Mouse (Mus musculus): ENCODE data around the gene Trim65. TPM values are rescaled to one million over a fixed set of nuclear protein-coding genes. Genes with fewer than 3 reads are reported as not detected.

Trim65 gene
- total RNA-seq, 2 experiments from 2014 or later: 4.3 to 4.8 TPM

DNA sequence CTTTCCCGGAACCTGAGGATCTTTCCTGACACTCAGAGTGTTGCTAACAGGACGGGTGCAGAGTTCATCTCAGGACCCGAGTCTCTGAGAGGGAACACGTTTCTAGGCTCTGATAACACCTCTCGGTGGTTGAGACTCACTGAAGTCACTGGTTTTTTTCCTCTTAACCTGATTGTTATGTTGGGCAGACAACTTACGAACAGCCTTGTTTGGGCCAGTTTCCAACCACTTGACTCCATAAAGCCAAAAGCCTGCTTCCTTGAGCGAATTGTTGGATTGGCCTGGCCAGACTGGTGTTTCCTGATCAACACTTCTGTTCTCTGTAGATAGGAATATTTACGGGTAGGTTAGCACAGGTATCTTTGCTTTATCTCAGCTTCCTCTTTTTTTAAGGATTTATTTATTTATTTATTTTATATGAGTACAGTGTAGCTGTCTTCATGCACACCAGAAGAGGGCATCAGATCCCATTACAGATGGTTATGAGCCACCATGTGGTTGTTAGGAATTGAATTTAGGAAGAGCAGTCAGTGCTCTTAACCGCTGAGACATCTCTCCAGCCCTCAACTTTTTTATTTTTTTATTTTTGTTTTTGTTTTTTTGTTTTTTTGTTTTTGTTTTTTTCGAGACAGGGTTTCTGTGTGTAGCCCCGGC lies 42.1 kb downstream of the Trim65 start:
- DNase-seq: no peak

DNA sequence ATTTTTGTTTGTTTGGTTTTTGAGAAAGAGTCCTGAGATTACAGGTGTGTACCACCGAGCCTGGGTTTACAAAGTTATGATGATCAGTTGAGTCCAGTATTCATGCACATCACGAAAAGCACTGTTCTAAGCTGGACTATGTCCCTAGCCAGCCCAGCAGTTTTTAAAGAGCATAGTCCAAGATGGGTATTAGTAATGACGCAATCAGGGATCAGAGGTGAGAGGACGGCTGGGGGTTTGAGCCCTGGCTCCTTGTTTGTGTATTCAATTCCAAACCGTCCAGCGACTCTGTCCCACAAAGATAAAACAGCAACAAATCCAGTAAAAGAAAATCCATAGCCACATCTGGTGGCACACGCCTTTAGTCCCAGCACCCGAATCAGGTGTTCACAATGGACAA lies 42.7 kb downstream of the Trim65 start:
- no peak for DNase-seq

DNA sequence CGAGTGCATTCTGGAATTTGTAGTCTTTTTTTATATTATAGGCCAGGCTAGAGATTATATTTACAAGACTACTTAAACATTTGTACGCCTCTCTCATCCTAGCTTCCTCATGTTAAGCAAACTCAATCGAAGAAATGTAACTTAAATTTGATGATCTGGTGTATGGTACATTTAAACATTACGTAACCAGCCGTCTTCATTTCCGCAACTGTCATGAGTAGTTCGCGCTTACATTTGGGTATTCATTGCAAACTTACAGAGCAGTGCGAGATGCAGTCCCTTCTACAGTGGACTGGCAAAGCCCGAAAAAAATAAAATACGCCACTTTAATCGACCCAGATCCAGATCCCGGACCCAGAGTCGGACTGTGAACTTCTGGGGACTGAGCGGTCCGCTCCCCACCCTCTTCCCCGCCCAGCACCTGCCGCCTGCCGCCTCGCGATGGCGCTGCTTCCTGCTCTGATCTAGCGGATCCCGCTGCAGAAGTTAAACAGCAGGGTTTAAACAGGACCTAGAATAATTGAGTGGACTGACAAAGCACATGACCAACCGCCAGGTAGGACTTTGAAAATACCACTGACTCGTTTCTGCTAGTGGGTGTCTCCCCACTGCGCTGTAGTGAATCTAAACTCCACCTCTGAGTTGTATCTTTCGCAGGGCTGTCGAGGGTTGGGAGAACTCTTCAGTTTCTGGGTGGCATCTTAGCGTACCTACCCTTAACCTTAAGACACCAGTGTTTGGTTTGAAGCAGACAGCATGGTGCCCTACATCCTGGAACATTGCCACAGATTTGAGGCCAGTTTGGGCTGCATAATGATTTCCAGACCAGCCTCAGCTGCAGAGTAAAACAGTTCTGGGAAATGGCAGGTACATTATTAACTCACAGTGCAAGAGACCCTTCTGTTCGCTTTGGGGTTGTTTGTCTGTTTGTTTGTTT lies 43.5 kb downstream of the Trim65 start:
- DNase-seq: peak; percentile 94

DNA sequence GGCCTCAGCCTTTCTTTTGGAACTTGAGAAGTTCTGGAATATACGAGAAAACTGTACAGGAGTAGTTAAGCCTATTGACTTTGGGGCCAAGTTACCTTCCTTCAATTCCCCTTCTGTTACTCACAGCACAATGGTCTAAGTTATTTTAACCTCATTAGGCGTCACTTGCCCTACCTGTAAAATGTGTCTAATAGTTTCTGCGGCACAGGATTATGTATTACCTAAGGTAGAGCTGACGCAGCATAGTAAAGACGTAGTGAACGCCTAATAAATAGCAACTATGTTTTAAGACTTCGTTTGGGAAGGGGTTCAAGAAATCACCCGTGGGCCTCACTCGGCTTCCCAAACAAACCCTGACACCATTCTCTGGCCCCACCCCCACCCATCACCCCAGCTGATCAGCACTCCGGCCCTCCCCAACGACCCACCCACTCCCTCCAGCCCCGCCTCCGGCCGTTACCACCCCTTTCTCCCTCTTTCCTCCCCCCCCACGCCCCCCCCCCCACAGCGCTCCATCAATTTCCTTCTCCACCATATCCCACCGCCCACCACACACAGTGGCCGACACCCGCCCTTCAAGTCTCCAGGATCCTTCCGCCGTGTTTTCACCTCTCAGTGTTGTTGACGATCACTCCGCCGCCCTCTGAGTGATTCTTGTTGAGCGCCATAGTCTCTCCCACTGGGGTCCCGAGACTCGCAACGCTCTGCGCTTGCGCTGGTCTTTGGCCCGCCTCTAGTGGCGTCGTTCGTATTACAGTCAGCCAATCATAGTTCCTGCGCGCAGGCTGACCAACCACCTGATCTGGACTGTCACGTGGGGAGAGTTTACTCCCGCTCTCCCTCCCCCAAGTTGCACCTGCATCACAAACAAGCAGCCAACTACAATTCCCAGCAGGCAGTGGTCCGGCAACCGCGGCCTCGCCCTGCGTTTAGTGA lies 44.4 kb downstream of the Trim65 start, which contains the start of gene Wbp2:
TSS of gene Wbp2 (minus strand) at position 738 of the 936 bp plus-strand sequence.
- peak; percentile 98 for DNase-seq

DNA sequence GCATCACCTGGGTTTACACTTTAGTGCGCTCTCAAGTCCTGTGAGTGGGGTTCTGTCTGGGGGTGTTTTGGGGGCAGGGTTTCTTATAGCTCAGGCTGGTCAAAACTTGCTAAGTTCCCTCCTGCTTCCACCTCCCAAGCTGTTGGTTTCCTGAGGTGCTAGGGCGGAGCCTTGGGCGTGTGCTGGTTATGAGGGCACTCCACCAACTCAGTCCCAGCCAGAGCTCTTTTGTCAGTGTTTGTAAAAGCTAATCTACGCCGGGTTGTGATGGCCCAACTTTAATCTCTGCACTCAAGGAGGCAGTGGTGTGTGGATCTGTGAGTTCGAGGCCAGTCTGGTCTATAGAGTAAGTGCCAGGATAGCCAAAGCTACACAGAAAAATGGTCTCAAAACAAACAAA lies 46.8 kb downstream of the Trim65 start:
- no peak for DNase-seq

DNA sequence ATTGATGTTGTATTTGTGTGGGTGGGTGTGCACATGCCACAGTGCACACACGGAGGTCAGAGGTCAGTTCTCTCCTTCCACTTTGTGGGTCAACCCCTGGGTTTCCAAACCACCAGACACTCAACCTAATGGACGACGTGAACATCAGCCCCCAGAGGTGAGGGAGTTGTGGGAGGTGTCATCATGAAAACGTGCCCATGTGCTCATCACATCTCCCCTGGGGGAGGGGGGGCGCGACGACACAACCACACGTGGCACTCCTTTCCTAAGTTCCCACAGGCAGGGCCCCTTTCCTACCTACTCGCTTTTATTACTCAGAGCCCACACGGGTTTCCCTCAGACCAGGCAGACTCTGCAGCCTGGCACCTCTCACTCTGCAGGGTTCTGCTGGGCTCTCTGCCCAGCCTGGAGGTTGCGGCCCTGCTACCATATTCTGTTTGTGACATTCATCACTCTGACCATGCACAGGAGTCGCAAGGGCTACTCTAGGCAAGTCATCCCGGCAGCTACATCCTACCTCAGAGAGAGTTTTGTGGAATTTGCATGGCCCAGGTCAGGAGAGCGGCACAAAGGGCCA lies 47.7 kb downstream of the Trim65 start:
- no peak for DNase-seq

DNA sequence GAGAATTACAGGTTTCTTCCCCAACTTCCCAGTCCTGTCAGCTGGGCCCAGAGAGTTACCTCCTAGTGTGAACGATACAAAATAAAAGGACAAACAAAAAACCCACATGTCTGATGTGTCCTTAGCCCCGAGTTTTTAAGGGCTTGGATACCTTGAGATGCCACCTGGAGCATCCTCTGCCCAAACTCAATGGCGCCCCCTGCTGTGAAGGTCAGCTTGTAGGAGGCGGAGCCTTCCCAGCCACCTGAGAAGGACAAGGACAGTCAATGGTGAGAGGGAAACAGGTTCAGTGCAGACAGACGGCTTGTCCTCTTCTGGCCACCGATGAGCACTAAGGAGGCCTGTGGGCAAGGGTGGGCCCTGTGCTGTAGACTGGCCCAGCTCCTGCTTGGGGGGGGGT lies 49.8 kb downstream of the Trim65 start:
- peak; percentile 68 for DNase-seq

DNA sequence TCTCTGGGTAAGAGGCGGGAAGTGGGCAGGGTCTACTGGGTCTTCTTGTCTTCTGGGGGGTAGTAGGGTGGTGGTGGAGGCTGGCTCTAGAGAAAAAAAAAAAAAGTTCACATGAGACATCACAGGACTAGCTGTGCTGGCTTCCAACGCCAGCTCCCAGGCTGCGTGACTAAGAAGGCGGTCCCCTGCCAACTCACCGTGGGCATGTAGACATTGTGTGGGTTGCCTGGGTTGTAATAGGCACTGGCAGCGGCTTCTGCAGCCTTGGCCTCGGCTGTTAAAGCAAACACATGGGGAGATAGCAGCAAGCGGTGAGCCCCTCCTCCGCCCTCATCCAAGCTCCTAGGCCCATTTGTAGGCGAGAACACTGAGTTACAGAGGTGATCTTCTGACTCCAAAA lies 51.4 kb downstream of the Trim65 start:
- DNase-seq: no peak

DNA sequence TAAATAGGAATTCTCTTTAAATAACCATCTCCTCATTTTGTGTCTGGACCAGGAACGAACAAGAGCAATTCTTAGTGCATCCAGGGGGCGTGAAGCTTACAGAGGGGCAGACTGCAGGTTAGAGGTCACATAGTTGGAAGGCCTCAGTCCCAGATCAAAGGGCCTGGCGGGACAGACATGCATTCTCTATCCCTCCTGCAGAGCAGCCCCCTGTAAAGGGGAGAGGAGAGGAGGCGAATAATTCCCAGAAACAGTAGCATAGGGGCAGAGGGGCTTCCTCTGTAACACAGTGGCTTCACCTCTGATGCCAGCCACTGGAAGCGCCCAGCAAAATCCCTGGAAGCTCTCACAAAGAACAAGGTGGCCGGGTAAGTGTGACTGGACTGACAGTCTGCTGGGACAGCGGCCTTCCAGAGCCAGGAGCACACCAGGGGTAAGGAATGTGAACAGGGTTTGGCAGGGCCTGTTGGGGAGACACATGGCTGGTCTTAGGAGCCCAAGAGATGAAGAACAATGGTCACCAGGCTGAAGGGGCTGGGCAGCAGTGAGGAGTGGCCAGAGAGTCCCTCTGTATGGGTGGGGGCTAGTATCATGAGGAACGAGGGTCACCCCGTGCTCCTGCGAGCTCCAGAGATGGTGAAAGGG lies 52.1 kb downstream of the Trim65 start:
- DNase-seq: no peak

DNA sequence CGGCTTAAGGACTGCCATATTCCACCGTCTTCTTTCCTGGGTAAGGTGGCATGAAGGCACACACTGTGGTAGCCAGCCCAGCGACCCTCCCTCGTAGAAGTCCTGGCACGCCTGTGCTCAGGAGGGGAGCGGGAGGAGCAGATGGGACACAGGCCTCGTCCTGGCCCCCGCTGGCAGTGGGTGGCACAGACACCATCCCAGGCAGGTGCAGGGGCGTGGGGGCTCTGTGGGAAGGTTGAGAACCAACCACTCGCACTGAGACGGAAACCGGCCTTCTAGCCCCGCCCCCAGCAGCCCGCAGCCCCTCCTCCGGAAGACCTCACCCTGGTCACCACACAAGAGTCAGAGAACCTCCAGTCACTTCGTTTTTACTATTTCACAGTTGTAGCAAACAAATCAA lies 52.7 kb downstream of the Trim65 start:
- peak; percentile 62 for DNase-seq

DNA sequence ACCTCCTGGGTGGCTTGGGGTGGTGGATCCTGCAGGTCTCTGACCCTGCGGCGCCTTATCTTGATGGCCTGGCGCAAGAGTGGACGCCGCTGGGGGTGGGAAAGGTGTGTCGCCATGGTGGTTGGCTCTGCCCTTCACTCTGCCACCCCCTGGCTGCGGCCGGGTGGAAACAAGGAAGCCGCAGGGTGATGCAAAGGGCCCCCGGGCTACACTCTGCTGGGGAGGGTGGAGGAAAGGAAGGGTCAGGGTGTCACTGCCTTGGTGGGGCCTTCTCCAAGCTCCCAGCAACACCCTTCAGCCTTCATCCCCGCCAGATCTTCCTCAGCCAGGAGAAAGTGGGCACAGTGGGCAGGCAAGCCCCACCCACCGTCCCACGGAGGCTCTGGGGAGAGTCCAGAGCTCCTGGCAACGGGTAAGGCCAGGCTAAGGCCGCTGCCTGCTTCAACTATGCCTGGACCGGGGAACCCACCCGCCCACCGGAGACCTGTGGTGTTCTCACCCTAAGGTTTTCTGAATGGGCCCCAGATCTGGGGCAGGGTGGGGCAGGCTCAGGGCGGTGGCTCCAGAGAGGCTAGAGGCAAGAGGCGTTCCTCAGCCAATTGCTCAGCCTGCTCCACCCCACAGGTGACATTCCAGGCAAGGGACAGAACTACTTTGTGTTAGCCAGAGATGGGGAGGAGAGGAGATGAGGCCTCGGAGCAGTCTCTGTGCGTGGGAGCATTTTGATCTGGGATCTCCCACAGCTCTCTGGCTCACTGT lies 53.3 kb downstream of the Trim65 start, which contains the start of gene Unc13d:
TSS of gene Unc13d (minus strand) at position 516 of the 759 bp plus-strand sequence.
- no peak for DNase-seq

DNA sequence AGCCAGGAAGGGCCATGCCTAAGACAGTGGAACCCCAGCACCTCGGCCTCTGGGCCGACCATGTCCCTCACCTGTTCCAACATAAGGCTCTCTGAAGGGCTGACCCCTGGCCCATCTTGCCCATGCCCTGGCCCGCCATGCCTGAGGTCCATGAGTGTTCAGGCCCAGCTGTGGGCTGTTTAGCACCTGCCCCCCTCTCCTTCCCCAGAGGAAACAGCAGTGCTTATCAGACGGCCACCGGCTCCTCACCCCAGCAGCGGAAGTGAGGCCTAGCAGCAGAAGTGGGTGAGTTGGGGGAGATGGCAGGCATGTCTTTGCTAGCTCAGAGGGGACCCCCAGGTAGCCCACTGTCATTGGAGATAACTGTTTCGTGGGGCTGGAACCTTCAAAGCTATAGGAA lies 54.1 kb downstream of the Trim65 start:
- no peak for DNase-seq

DNA sequence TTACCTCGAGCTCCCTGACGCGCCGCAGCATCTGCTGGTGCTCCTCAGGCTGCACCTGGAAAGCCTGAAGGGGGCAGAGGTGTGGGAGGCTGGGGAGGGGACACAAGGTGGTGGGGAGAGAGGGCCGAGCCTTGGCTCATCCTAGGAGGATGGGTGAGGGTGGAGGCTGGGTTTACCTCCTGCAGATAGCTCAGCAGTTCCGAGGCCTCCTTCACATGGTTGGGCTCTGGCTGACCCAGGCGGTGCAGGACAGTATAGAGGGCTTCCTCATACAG lies 54.7 kb downstream of the Trim65 start:
- no peak for DNase-seq

DNA sequence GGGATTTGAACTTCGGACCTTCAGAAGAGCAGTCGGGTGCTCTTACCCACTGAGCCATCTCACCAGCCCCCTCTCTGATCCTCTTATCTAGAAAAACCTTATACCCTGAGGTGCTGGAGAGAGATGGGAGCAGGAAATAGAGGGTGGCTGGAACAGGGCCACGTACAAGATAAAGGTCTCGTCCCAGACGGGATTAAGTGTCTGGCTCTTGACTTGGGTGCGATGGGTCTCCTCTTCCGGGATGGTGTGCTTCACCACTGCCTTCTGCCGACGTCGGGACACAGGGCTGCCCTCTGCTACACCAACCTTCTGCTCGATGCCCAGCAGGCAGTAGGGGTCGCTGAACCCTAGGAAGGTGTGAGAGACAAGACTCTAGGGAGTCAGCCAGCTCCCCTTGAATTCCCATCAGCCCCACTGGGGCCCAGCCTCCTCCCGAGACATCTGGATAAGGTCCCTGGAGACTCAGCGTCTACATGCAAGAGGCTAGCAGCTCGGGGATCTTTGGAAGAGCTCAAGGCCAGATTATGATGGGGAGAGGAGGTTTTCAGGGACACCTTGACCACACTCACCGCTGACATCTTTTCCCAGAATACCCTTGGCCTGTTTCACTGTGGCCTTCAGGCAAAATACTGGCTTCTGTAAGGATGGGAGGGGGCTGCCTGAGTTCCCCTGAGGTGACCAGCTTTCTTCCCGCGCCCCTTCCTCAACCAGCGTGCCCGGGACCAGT lies 55.2 kb downstream of the Trim65 start:
- DNase-seq: no peak

DNA sequence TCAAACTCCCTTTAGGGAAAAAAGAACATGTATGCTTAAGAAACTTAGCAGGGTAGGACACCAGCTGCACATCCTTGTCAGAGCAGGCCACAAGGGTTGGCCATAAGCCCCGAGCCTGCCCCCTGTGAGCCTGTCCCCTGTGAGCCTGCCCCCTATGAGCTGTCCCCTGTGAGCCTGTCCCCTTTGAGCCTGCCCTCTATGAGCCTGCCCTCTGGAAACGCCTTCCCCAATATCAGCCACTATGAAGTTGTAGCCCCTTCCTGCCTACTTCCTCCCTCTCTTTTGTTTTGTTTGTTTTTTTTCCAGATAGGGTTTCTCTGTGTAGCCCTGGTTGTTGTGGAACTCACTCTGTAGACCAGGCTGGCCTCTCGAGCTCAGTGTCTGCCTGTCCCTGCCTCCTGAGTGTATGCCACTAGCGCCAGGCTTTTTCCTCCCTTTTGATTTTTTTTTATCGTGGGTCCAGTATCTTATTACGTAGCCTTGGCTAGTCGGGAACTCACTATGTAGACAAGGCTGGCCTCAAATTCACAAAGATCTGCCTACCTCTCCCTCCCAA lies 56.4 kb downstream of the Trim65 start:
- no peak for DNase-seq

DNA sequence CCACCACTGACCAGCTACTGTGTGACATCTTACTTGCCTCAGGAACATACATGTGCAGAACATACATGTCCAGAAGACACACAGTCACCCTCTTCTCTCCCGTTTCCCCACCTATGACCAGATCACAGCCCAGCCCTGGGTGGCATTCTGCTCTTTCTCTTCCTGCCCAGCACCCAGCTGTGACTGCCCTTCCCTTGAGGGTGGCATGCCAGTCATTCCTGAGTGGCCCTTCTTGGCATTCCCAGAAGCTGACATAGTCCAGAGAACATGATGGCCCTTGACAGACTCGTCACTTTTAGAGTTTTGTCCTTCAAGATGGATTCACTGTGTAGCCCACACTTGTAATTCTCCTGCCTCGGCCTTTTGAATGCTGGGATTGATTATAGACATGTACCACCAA lies 58.3 kb downstream of the Trim65 start:
- no peak for DNase-seq

Measured in heart, postnatal 4 days (tissue).